Mouse (Mus musculus) cerebral cortex, adult 2 months (tissue): ENCODE measurements around the gene Cpox.

Experiments used
- WGBS: fragments of 180-500 bp; shearing (Covaris S2); methylation state at CpG from one replicate; pipeline ENCODE4 v1.1.7; 2018; 5-methylcytosine and 5-hydroxymethylcytosine counted together

The Cpox gene

GRCm38 (mm10) chr16:58702329-58702932 is 32.3 kb downstream of the Cpox start:
- 82% methylated on average over 10 of the region's 10 CpGs for WGBS

GRCm38 (mm10) chr16:58703382-58704124 is 33.5 kb downstream of the Cpox start:
- 25% methylated on average over 10 of the region's 10 CpGs for WGBS

- WGBS = 56% methylated on average over 4 of the region's 4 CpGs
These were observed 37.3 kb downstream of the Cpox start for GRCm38 (mm10) chr16:58707276-58707905.

- 83% methylated on average over 3 of the region's 3 CpGs for WGBS
These were observed 38.7 kb downstream of the Cpox start for GRCm38 (mm10) chr16:58708601-58709475.

- 57% methylated on average over 4 of the region's 4 CpGs for WGBS
These were observed 39.4 kb downstream of the Cpox start for GRCm38 (mm10) chr16:58709536-58709935.

- 61% methylated on average over 8 of the region's 8 CpGs for WGBS
These were observed 42.1 kb downstream of the Cpox start for GRCm38 (mm10) chr16:58712221-58712620.

- 95% methylated on average over 1 of the region's 1 CpGs for WGBS
These were observed 43.0 kb downstream of the Cpox start for GRCm38 (mm10) chr16:58713128-58713527.

GRCm38 (mm10) chr16:58715018-58715417 is 44.9 kb downstream of the Cpox start:
- 54% methylated on average over 4 of the region's 4 CpGs for WGBS

- 96% methylated on average over 7 of the region's 7 CpGs for WGBS
These were observed 48.6 kb downstream of the Cpox start, which contains the start of gene Gpr15 for GRCm38 (mm10) chr16:58718666-58719120. Gpr15 (minus strand) TSS chr16:58719070.

- WGBS = 95% methylated on average over 2 of the region's 2 CpGs
These were observed 52.2 kb downstream of the Cpox start for GRCm38 (mm10) chr16:58722292-58722691.

GRCm38 (mm10) chr16:58726680-58727476 is 56.8 kb downstream of the Cpox start:
- 75% methylated on average over 11 of the region's 11 CpGs for WGBS

GRCm38 (mm10) chr16:58727477-58728131 is 57.5 kb downstream of the Cpox start, which contains the start of gene Cldnd1:
Cldnd1 (plus strand) TSS chr16:58727910.
- 1% methylated on average over 35 of the region's 35 CpGs for whole genome bisulfite sequencing

- WGBS = 1% methylated on average over 28 of the region's 31 CpGs
These were observed 58.1 kb downstream of the Cpox start for GRCm38 (mm10) chr16:58728176-58728671.

GRCm38 (mm10) chr16:58738205-58738604 is 68.1 kb downstream of the Cpox start:
- WGBS = 85% methylated on average over 4 of the region's 4 CpGs

- WGBS = 100% methylated on average over 1 of the region's 1 CpGs
These were observed 68.7 kb downstream of the Cpox start for GRCm38 (mm10) chr16:58738800-58739199.

GRCm38 (mm10) chr16:58740751-58741150 is 70.7 kb downstream of the Cpox start:
- WGBS = 96% methylated on average over 5 of the region's 5 CpGs

GRCm38 (mm10) chr16:58746715-58747114 is 76.6 kb downstream of the Cpox start:
- 62% methylated on average over 4 of the region's 4 CpGs for WGBS

- WGBS = 33% methylated on average over 1 of the region's 1 CpGs
These were observed 81.2 kb downstream of the Cpox start for GRCm38 (mm10) chr16:58751314-58751713.

- 67% methylated on average over 1 of the region's 1 CpGs for WGBS
These were observed 93.0 kb downstream of the Cpox start, which contains the start of gene Olfr172 for GRCm38 (mm10) chr16:58763076-58763475. Olfr172 (minus strand) TSS chr16:58763176.
